Mouse (Mus musculus): ENCODE measurements around the gene Cant1.

Gene Cant1

DNA sequence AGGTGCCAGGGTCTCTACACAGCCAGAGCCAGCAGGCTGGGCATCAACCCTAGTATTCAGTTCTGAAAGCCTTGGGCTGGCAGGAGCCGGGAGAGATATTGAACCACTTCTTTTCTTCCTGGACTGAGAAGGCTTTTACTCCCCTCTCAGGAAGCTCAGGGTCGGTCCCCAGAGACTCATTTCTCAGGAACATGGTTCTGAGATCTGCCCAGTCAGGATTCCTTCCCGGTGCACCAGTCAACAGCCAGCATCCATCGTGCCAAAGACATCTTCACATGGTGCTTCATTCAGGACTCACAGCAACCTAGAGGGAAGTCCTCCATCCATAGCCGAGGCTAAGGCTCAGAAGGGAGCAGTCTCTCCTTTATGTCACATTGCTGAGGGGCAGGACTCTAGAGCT, 44.4 kb downstream of the Cant1 start:
- DNase-seq (ENCODE audit: low spot score) = no peak

- DNase-seq (ENCODE audit: low spot score) = no peak
Measured at GRCm38 (mm10) chr11:118372641-118373040, 46.2 kb downstream of the Cant1 start.

GRCm38 (mm10) chr11:118371876-118372275, 47.0 kb downstream of the Cant1 start:
- no peak for DNase-seq (ENCODE audit: low spot score)

GRCm38 (mm10) chr11:118369657-118370056, 49.2 kb downstream of the Cant1 start:
- no peak for DNase-seq (ENCODE audit: low spot score)

- DNase-seq (ENCODE audit: low spot score) = no peak
Measured at GRCm38 (mm10) chr11:118369251-118369650, 49.6 kb downstream of the Cant1 start.

GRCm38 (mm10) chr11:118368330-118368729, 50.6 kb downstream of the Cant1 start:
- DNase-seq (ENCODE audit: low spot score) = no peak

DNA sequence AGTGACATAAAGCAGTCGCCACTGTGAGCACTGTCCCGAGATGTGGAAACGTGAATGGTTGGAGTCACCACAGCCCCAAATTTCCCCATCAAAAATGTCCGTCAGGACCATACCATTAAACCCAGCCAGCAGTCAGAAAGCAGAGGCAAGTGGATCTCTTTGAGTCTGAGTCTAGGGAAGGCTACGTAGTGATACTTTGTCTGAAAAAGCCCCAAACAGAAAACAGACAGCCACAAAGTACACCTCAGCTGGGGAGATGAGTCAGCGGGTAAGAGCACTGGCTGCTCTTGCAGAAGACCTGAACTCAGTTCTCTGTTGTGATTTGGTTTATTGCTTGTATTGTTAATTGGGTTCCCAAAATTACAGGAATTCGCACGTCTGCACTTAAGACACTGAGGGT, 52.3 kb downstream of the Cant1 start:
- DNase-seq (ENCODE audit: low spot score) = no peak

DNA sequence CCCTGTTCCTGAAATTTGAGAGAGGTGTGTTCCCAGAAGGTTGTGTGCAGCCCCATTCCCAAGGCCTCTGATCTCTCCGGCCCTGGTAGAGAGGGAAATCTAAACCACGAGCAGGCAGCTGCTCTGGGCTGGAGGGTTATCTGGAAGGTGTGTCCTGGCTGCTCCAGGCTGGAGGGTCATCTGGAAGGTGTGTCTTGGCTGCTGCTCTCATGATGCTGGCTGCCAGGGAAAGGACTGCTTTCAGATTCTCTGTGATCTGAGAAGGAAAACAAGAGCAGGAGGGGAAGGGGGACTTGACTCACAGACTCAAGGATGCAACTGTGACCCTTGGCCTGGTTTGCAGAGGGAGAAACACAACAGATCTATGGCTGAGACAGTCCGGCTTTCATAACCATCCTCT, 52.8 kb downstream of the Cant1 start:
- DNase-seq (ENCODE audit: low spot score) = no peak

DNA sequence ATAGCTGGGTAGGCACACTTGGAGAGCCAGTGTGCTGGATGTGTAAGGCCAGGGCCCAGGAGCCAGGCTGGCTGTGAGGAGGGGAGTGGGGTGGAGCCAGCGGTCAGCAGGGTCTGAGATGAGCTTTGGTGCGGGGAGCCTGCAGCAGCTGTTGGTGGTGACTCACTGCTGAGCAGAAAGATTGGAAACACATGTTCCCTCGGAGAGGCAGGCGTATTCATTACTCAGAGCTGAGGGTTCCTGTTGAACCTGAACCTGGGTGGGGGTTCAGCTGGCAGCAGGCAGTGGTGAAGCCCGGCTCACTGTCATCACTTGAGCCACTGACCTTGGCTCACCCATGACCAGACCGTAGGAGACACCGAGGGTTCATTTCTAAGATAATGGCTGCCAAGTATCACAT, 53.7 kb downstream of the Cant1 start:
- no peak for DNase-seq (ENCODE audit: low spot score)

DNA sequence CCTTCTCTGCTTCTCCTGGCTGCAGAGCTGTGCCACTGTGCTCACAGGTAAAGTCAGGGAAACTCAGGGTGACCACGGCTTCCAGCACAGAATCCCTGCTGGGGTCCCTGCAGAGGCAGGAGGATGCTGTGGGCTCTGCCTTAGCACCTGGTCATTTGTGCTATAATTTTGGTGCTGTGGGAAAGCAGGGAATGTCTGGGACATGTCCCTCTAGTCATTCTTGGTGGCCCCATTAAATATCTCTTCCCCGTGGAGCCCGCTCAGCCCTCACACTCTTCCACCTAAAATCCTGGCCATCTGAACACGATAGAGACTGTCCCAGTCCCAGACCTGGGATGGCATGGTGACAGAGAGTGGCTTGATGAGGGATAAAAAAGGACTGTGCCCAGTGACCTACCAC, 54.9 kb downstream of the Cant1 start:
- no peak for DNase-seq (ENCODE audit: low spot score)

DNA sequence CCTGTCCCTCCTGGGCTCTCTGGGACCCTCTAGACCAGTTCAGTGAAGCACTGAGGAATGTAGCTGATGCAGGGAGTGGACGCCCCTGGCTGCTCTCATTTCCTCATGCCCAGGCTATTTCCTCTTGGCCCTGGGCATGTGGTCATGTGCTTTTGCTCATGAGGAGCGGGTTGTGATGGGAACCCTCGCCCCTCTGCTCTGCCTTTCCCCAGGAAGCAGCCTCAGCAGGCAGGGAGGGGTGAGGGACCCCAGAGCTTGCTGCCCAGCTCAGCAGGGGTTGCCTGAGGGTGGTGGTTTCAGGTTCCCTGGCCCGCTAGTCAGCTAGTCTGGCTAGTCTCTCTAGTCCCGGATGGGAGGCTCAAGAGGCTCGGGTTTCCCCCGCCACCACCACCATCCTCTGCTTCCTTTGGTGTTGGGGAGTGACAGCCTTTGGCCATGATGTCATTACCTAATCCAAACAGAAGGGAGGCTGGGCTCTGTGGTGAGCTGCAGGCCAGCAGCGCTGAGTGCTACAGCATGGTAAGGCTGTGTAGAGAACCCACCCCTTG, 55.8 kb downstream of the Cant1 start:
- DNase-seq (ENCODE audit: low spot score) = no peak

- no peak for DNase-seq (ENCODE audit: low spot score)
Measured at GRCm38 (mm10) chr11:118362501-118362900, 56.4 kb downstream of the Cant1 start.

DNA sequence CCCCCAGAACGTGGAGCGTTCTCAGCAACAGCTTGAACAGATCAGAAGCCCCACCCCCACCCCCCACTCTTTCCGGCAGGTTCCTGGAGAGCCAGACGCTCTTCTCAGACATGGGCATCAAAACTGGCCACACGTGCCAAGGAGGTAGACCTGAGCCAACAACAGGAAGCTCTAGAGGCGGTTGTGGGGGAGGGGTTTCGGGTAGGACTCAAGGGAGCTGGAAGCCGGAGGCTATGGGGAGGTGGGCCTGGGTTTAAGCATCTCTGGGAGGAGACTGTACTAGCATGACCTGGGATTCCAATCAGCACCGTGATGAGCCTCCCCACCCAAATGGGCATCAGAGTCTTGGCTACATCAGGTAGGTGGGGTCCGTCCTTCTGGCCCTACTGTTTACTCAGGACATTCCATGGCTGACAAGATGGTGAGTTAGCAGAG, 58.0 kb downstream of the Cant1 start:
- no peak for DNase-seq (ENCODE audit: low spot score)

GRCm38 (mm10) chr11:118360491-118360890, 58.4 kb downstream of the Cant1 start:
- no peak for DNase-seq (ENCODE audit: low spot score)

Data from ovary, postnatal 10 days (tissue).